Mouse (Mus musculus) testis, postnatal 10 days (tissue): ENCODE results near the gene Herc6.

Source experiments
- DNase-seq: peaks from one replicate; pipeline ENCODE4 v3.0.0; 2021; ENCODE audit warnings: low spot score

The Herc6 gene

DNA sequence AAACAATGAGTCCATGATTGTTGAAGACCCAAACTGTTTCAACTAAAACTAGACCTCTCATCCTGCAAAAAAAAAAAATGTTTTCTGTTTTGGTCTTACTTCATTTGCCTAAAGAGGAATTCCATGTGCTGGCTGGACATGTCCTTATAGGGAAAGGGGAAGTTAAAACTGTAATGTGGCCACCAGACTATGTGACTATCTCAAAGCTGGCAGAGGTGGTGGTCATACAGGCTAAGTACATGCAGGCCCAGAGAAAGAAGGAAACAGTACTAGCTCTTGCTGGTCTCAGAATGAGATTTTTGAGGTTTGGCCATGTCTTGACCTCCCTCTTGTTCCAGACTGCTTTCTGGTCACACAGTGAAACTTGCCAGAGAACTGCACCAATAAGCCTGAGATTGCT, 9.2 kb upstream of the Herc6 start:
- DNase-seq = no peak

DNA sequence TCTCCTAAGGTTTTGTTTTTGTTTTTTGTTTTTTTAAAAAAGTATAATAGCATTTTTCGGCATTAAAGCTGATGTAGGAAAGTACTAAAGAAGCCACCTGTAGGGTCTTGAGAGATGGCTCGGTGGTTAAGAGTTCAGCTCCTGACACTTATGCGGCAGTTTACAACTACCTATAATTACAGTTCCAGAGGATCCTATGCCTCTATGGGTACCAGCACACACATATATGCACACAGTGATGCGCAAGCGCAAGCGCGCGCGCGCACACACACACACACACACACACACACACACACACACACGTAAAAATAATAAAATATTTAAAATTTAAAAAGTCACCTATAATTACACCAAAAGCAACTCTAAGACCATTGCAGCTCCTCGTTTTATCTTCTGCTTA, 795 bp downstream of the Herc6 start:
- no peak for DNase-seq

DNA sequence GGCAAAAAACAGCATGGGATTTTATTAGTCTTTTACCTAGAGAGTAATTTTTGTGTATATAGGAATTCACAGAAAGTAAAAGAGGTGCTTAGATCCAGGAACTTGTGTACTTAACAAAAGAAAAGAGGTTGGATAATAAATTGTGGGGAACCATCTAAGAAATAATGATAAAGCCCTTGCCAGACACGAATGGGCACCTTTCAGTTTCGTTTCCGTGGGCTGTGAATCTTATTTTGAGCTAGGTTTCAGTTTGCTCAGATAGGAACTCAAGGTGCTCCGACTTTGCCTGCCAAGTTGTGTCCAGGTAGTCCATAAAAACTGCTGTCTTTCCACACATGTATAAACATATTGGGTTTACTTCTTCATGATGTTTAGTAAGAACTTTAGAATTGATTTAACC, 1.6 kb downstream of the Herc6 start:
- no peak for DNase-seq

DNA sequence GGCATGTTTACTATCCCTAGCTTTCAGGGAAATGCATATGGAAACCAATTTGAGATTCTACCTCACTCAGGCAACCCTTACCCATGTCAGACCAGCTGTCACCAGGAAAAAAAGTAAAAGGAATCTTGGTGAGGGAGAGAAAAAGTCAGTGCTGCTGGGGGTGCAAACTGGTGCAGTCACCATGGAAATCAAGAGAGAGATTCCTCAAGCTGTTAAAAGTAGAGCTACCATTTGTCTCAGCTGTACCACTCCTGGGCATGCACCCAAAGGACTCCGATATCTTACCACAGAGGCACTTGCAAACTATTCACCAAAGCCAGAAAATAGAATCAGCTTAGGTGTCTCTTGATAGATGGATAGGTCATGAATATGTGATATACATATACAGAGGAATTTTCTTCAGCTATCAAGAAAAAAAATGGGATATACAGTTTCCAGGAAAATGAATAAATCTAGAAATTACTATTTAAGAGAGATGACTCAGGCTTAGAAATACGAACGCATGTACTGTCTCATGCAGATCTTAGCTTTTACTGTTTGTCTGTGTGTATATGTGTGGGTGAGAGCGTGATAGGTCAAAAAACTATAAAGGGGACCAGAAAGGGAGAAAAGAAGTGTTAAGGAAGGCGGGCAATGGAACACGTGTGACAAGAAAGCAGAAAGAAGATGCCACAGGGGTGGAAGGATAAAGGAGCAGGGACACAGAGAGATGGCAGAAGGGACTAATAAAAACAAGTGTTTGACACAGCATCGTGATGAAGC, 24.9 kb downstream of the Herc6 start:
- DNase-seq = no peak

DNA sequence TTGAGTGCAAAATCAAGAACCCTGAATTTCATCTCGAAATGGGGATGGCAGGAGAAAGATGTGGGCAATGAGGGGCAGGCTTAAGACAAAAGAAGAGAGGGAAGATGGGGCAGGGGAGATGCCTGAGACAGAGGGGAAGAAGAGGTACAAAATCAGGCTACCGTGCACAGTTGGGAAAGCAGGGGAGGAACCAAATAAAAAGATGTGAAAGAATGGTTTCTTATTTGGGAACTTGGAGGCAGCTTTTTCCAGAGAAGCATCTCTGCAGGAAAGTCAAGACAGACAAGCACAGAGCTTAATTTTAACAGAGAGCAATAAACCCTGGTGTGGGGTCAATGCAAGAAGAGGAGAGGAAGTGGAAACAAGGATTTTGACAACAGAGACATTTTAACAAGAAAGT, 27.2 kb downstream of the Herc6 start:
- DNase-seq = no peak

DNA sequence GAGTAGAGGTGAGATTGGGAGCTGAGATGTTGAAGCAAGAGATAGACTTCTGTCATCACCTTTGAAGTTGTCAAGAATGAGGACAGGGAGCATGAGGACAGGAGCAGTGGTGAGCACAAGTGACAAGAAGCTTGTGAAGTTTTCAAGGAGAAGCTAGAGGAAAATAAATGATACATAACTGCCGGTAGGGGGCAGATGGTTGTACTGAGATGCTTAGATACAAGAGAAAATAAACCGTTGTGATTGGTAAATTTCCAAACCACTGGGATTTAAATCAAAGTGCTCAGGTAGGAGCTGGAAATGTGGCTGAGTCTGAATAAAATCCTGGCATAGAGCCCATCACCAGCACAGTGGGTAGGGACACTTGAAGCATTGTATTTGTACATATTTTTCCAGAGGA, 28.8 kb downstream of the Herc6 start:
- no peak for DNase-seq

DNA sequence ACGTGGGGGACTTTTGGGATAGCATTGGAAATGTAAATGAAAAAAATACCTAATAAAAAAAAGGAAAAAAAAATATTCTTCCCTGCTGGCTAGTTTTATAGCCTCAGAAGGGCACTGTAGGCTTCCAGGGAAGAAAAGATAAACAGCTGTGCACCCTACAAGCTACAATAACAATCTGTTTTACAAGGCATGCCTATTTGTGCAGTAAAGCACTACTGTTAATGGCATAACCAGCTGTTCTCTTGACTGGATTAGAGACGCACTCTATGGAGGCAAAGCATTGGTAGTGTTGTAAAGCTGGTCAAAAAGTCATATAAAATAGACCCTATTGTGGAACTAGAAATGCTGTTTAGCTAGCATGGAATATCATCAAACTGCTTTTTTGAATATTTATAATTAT, 35.0 kb downstream of the Herc6 start:
- DNase-seq = no peak

DNA sequence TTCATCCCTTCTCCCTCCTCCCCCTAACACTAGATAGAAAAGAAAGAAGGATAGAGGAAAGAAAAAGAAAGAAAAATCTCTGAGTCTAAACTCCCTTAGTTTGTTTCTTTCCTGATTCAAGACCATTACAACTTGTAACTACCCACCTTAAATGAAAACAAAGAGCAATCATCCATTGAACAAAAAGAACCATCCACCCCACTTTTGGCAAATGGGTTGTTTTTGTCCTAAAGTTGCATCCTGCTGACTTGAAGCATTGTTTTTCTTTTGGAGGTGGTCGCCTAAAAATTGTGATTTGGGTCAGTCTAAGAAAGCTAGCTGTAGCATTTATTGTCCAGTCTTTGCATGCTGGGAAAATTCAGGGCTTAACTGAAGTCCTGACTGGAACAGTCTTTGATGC, 58.7 kb downstream of the Herc6 start:
- DNase-seq = no peak

DNA sequence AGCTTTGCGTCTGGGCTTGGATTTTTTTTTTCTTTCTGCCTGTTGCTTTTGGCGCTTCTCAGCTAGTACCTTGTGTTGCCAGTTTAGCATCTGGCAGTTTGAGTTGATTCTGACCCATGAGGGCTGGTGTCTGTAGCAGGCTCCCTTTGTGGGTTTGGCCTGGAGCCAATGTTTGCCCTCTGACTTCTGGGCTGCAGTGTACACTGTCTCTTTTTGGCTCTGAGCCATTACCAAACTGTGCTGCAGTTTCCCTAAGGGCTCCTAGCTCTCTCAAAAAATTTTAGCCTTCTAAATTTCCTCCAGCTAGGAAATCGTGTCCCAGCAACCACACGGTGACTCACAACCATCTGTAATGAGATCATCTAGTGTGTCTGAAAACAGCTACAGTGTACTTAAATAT, 61.0 kb downstream of the Herc6 start:
- peak; percentile 48 for DNase-seq

DNA sequence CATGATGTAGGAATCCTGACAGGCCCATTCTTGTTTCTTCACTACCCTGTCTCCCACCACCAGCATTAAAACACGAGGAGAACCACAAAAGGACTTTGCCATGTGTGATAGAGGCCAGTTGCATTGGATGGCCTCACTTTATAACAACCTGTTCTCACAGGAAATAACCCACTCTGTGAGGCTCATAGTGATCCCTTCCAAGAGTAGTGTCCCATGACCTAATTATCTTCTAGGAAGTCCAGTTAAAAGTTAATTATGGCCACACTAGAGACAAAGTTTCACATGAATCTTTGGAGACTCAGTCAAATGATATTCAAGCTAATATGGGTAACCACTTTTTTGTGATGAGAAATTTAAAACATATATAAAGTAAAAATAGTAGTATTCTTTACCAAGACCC, 66.5 kb downstream of the Herc6 start:
- no peak for DNase-seq

DNA sequence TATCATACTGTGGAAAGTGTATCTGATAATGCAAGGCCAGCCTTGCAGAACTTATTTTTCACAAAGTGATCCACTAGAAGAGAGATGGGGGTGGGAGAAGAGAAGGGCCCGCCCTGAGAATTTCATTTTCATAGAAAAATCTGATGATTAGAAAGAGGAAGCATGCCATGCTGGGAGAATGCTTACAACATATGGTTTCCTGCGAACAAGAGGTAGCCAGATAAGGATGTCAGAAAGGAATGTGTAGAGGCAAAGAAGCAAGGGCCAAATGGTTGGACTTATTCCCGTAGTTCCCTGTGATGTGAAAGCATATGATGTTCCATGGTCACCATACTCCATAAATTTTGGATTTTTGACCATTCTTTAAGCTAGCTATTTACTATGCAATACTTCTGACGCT, 80.5 kb downstream of the Herc6 start:
- no peak for DNase-seq

DNA sequence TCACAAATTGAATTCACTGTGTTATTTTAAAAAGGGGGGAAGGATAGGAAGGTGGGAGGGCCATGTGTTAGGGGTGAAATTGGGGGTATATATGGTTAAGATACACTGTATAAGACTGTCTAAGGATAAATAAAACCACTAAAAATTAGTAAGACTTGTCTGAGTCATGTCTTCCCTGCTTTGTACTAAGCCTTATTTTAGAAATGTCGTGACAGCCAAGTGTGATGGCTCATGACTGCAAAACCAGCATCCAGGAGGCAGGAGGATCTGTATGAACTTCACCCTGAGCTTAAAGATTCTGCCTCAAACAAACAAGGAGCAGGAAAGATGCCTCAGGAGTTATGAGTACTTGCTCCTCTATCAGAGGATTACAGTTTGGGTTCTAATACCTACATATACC, 103.4 kb downstream of the Herc6 start:
- no peak for DNase-seq

DNA sequence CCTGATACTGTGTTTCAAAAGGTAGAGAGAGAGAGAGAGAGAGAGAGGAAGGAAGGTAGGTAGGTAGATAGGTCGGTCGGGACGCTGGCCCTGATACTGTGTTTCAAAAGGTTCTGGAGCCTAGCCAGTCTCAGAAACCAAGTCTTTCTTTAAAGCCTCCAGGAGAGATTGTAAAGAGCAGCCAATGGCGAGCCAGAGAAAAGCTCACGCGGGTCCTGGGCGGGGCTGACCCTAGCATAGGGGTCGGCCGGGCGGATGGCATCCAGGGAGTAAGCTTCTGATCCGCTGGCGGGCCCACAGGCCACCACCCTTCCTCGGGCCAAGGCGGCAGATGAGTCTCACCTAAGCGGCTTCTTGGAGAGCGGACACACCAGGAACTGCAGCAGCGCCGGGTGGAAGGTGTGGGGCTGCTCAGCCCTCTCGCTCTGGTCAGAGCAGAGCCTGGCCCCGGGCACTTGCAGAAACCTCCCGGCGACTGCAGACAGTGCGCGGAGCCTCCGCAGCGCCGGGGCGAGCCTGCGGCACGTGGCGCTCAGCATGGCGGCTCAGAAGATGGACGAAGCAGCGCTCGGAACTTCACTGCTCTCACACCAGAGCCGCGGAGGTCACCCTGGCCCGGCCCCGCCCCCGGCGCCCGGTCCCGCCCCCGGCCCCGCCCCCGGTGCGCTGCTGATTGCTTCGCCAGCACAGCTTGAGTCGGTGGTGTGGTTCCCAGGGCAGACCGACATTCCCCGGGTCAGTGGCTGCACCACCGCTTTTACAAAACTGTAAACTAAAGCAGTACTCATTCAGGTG, 110.9 kb downstream of the Herc6 start, which contains the start of gene Pyurf:
Gene Pyurf, minus strand, starts transcription at position 612 of the 795 bp plus-strand sequence.
- peak; percentile 89 for DNase-seq

DNA sequence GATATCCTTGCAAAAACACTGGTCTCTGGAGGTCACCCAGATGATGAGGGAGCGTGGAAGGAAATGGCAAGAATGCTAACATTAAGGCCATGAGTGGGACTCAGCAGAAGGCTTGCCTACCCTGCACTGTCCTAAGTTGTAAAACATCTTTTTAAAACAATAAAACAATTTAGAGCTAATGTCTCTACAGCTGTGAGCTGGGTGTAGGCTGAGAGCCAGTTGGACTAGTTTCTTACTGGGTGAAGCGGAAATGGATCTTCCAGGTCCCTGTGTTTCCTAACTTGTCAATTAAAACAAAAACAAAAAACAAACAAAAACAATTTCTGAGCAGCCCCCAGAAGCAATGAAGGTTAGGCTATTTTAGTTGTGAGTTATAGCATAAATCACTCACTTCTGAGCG, 112.3 kb downstream of the Herc6 start:
- no peak for DNase-seq

DNA sequence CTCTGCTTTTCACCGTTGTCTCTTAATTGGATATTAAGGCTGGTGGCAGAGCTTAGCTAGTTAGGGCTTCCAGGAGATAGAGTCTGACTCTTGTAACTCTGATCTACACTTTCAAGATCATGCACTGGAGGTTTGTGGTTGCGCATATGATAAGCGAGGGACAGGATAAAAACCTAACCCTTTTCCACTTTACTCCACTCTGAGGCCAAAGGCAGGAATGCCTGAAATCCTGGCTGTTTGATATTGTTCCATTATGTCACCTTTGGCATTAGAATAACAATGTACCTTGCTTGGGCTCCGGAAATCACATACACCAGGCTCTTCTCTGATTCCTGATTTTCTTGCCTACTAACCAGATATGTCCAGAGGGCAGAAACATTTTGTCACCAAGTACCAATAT, 120.9 kb downstream of the Herc6 start:
- no peak for DNase-seq

DNA sequence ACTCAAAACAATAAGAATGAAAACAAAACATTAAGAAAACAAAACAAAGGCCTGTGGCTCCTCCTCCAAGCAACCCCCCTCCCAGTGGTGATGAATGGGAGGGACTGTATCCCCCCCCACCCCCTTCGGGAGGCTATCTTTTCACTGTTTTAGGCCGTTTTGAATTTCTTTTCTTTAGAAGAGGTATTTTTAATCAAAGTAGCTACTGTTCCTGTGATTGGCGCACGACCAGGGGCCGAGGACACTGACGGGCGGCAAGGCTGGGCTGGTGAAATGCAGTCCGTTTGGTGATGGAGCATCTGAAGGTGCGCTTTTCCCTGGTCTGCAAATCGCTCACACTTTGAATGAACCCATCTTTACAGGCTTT, 121.6 kb downstream of the Herc6 start, which contains the start of gene Lancl2:
Gene Lancl2, plus strand, starts transcription at position 165 of the 367 bp plus-strand sequence.
- peak; percentile 67 for DNase-seq

DNA sequence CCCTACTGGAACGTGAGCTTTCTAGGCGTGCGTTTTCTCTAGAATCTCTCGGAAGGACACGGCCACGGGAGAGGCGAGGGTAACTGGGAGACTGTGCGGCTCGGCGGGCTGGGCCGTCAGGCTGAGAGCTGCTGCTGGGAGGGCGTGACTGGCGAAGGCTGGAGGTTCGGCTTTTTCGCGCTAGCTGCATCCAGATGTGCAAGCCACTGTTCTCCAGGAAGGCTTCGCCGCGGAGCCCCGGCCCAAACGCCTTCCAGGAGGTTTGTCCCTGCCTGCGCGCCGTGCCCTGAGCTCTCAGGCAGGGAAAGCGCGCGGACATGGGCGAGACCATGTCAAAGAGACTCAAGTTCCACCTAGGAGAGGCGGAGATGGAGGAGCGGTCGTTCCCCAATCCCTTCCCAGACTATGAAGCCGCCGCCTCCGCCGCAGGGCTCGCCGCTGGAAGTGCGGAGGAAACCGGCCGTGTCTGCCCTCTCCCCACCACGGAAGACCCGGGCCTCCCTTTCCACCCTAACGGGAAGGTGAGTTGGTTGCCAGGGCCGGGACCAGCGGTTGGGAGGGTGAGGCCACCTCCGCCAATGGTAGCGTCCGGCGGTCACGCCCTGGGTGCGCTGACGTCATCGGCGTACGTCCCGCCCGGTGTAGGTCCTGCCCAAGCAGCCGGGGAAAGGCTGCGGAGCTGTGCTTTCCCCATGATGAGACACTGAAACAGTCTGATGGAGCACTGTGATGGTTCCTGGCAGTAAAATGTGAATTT, 122.1 kb downstream of the Herc6 start:
- DNase-seq = peak; percentile 95

DNA sequence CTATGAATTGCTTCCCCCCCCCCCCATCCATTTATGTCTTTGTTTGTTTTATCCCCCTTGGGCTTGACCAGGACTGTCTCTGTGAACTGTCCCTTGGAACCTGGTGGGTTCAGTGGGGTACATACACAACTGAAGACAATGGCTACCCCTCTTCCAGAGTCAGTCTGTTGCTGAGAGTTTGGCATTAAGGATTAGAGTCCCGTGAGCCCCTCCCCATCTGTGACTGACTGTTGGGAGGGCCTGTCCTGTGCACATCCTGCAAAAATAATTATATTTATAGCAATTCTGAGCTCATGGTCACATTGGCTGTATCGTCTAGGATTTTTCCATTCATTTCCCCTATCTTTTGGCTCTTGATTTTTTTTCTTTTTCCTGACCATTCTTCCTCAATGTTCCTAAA, 122.9 kb downstream of the Herc6 start:
- no peak for DNase-seq

DNA sequence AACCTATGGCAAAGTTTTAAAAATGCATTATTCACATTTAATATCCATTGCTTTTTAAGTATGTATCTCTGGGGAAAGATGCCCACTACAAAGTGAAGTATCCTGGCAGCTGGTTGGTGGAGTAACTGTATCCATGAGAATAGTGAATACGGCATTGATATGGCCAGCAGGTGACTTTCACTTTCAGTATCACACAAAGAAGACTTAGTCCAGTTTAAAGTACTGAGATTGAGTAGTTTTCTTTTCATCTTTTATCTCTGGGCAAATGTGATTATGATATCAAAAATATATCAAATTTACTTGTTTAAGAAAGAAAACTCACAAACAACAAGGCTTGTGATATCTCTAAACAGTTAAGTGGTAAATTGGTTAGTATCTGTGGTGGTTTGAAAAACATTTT, 125.9 kb downstream of the Herc6 start:
- no peak for DNase-seq

DNA sequence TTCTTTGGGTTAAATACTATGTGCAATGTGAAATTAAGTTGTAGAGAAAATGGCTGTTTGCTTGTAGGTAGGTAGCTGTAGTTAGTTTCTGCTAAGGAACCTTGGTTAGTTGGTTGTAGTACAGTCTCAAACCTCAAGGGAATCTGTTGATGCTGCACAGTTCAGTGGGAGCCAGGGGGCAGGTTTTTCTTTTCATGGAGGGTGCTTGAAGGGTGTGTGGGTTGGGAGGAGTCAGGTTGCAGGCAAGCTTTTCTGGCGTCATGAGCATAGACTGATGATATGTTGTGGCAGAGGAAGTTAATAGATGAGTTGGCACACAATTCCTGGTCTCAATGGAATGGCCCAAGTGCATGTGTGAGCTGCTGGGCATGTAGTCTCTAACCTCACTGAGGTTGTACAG, 130.9 kb downstream of the Herc6 start:
- DNase-seq = no peak
